Mouse (Mus musculus): ENCODE measurements at regions not wholly inside any gene's neighbourhood (a gene's known extent, or its start where the extent isn't known, plus 50 kb on each side); places are given as distances from the start of the nearest gene placed in this dataset.
"Not testable (repeated sequence)": the region's sequence is repeated elsewhere in the genome, so short reads cannot be mapped to it uniquely, and the experiment has no call there.

DNA sequence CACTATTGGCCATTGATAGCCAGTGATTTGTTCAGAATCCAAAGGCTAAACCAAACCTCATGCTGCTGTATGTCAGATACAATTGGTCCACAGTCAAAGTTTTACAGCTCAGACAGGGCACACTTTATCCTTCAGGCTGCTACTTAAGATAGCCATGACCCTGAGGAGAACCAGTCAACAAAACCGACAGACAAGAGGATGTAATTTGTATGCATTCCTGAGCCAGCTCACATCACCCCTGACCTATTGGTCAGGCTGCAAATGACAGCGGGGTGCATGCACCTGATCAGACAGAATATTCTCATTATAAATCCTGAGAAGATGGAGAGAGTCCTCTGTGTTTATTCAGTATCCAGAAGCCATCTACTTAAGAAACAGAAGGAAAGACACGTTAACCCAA, 315.5 kb upstream of the Pou3f2 start:
- no peak for ATAC-seq (ENCODE audit: low TSS enrichment)

DNA sequence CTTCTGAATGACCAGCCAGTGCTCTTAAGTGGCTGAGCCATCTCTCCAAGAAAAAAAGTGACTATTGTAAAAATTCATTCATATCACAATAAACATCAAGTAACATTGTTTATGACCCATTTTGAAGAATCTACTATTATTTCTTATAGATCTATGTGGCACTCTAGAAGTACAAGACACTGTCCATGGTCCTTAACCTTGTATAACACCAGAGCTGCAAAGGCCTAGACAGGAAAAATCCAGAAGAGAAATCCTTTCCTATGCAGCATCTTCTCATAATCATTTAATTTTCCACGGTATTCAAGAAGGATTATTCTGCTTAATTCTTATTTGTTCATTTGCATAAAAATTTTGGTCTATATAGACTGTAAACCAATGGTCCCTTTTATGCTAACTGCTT, 304.7 kb upstream of the Pou3f2 start:
- no peak for ATAC-seq (ENCODE audit: low TSS enrichment)

DNA sequence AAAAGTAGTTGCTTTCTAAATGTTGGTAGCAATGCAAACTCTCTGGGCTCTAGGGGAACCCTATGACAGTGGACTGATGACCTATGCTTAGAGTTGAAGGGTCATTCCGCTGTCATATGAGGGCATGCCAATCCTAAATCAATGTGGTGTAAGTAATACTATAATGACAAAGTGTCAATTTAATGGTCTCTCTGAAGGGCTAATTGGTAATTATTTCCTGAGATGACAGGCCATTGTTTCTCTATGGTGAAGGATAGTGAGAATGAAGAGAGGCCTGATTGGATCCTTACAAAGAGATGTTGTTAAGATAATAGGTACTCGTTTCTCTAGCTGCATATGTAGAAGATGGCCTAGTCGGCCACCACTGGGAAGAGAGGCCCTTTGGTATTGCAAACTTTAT, 299.7 kb upstream of the Pou3f2 start:
- ATAC-seq (ENCODE audit: low TSS enrichment), result no peak

DNA sequence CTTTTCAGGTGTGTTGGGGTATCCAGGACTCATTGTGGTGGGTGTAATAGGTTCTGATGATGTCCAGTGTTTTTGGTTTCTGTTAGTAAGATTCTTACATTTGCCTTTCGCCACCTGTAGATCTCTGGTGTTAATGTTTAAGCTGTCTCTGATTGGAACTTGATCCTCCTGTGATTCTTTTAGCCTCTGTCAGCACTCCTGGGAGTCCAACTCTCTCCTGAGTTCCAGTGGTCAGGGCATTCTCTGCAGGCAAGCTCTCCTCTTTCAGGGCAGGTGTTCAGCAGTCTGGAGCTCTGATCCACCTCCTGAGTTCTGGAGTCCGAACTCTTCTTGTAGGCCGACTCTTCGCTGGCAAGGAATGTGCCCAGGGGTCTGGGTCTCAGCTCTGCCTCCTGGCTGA, 274.9 kb upstream of the Pou3f2 start:
- not testable (repeated sequence) for ATAC-seq (ENCODE audit: low TSS enrichment)

Measured in frontal cortex, adult (tissue).